Mouse (Mus musculus) erythroblast, embryonic 14.5 days (primary cell): ENCODE measurements around the gene Lce1b.
"Not testable (repeated sequence)": the region's sequence is repeated elsewhere in the genome, so short reads cannot be mapped to it uniquely, and the experiment has no call there.

Experiments used
- GATA1 ChIP-seq: IDR thresholded peaks from 2 replicates; pipeline ENCODE4 v1.6.1; 2012; ENCODE audit warnings: low read length, inconsistent platforms, mixed read lengths
- TAL1 ChIP-seq: IDR thresholded peaks from 3 replicates; pipeline ENCODE4 v1.6.1; 2012; ENCODE audit warnings: low read length, inconsistent platforms, mixed read lengths

DNA sequence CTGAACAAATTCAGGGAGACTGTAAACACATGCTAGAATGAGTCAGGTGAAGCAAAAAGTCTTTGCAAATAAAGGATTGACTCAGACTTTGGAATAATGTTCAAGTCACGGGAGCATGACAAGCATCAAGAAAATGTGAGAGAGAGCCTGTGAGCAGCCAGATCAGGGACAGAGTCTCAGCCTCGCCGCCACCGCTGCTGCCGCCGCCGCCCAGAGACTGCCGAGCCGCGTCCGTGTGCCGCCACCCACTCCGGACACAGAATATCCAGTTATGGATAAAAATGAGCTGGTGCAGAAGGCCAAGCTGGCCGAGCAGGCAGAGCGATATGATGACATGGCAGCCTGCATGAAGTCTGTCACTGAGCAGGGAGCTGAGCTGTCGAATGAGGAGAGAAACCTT lies 32.4 kb upstream of the Lce1b start:
- TF ChIP-seq GATA1, TAL1: not testable (repeated sequence)
